Mouse (Mus musculus) ES-Bruce4 (cell line): Measurements from ENCODE around the gene A26c2.

Experiments used
- CTCF ChIP-seq: IDR thresholded peaks from one replicate; pipeline ENCODE4 v1.8.1; 2011; ENCODE audit warnings: low read depth, low read length
- EP300 ChIP-seq: IDR thresholded peaks from 2 replicates; pipeline ENCODE4 v1.6.1; 2011; ENCODE audit warnings: low read depth, low read length; ENCODE audit not compliant: insufficient read depth
- POLR2A ChIP-seq: IDR thresholded peaks from one replicate; pipeline ENCODE4 v1.8.1; 2011; ENCODE audit warnings: low read length; ENCODE audit not compliant: insufficient read depth

DNA sequence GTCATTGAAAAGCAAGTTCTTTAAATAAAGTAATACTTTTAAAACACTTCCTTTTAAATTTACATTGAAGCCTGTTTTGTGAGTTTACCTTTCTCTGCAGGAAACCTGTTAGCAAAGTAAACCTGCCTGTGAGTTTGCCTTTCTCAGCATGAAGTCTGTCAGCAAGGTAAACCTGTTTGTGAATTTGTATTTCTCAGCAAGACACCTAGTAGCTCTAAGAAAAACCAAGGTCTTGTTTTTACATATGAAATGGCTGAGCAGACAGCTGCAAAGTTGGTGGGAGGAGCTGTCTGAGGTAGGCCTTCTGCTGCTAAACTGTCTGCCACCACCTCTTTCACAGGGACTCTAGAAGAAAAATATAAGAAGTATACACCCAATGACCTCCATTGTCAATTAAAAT, 28.0 kb upstream of the A26c2 start:
- no peak for TF ChIP-seq CTCF
- TF ChIP-seq POLR2A = no peak
- TF ChIP-seq EP300 = no peak
